ENCODE assay signal across 16 mouse cellular contexts in the genomic region with DNA sequence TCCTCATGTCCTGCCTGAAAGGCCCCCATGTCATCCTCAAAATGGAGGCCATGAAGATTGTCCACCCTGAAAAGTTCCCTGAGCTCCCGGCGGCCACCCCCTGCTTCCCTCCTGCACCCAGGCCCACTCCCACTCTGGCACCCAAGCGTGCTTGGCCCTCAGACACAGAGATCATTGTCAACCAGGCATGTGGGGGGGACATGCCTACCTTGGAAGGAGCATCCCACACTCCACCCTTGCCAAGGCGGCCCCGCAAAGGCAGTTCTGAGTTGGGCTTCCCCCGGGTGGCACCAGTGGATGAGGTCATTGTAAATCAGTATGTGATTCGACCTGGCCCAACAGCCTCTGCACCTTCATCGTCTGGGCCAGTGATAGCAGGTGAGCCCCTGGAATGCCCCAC. TPM values are rescaled to one million over a fixed set of nuclear protein-coding genes. Genes with fewer than 3 reads are reported as not detected.
DNase-seq lines count a peak whose midpoint lies in the region; ATAC-seq and TF ChIP-seq lines count a peak whose summit lies in the region.
"Had no signal": no experiment of that assay in that cellular context is flagged by ENCODE, and none has a peak within 500 bp of the region (broad histone marks: within the 10 kb centered on the region; RNA-seq: fewer than 3 reads in every experiment).

No protein-coding gene starts in this region.

- H3K9me3 ChIP-seq in embryonic facial prominence, embryonic 14.5 days (ENCODE audit: control insufficient read depth, low read length) = no peaks in the 10 kb centered on the region
- no peaks in the 10 kb centered on the region for H3K9me3 ChIP-seq in hindbrain, embryonic 13.5 days
- no peaks in the 10 kb centered on the region for H3K9me3 ChIP-seq in midbrain, embryonic 15.5 days
- H3K9me3 ChIP-seq: liver, embryonic 13.5 days had no signal

- no peak for ATAC-seq in embryonic facial prominence, embryonic 14.5 days (ENCODE audit: low read depth)
- ATAC-seq in hindbrain, embryonic 13.5 days (ENCODE audit: low FRiP score) = no peak
- ATAC-seq in midbrain, embryonic 15.5 days (replicated peaks) = no peak
- ATAC-seq: activated CD4-positive, CD25-positive, alpha-beta regulatory T cell, adult 4 months had no signal

- H3K4me3 ChIP-seq in cerebellum, adult 2 months (replicated peaks; ENCODE audit: insufficient read depth, low read depth, low read length) = peak overlapping the region; percentile 77
- no peak overlapping the region for H3K4me3 ChIP-seq in embryonic facial prominence, embryonic 14.5 days (ENCODE audit: low read depth, low read length)
- H3K4me3 ChIP-seq in hindbrain, embryonic 13.5 days = peak overlapping the region; percentile 70
- peak overlapping the region; percentile 56 for H3K4me3 ChIP-seq in midbrain, embryonic 15.5 days

- H3K27me3 ChIP-seq in cerebellum, adult 2 months (ENCODE audit: control insufficient read depth, insufficient read depth, low read length) = no peaks in the 10 kb centered on the region
- H3K27me3 ChIP-seq in embryonic facial prominence, embryonic 14.5 days (replicated peaks; ENCODE audit: control insufficient read depth, insufficient read depth, low read length) = peaks cover 13% of the 10 kb centered on the region
- H3K27me3 ChIP-seq in hindbrain, embryonic 13.5 days = peaks cover 10% of the 10 kb centered on the region; the same call in 1 of the 2 replicates
- H3K27me3 ChIP-seq in midbrain, embryonic 15.5 days (replicated peaks) = no peaks in the 10 kb centered on the region

- intact Hi-C loops in left cerebral cortex, postnatal 4 days (cut with DNase I) = no loop called here

- H3K9ac ChIP-seq in embryonic facial prominence, embryonic 14.5 days (ENCODE audit: low read depth, low read length) = no peak overlapping the region
- H3K9ac ChIP-seq in hindbrain, embryonic 13.5 days = peak overlapping the region; percentile 90
- peak overlapping the region; percentile 65; the same call in 1 of the 2 replicates for H3K9ac ChIP-seq in midbrain, embryonic 15.5 days
- H3K9ac ChIP-seq: liver, embryonic 13.5 days had no signal

- no peak for TF ChIP-seq POLR2A in cerebellum, adult 2 months (IDR thresholded peaks at IDR 0.05; ENCODE audit: borderline replicate concordance, insufficient read depth, low read length)

- no peak for TF ChIP-seq CTCF in cerebellum, adult 2 months (IDR thresholded peaks at IDR 0.05; ENCODE audit: borderline replicate concordance, insufficient read depth, low read depth, low read length)

- H3K4me1 ChIP-seq in cerebellum, adult 2 months (ENCODE audit: control insufficient read depth, insufficient read depth, low read length) = peaks cover 49% of the 10 kb centered on the region
- peaks cover 15% of the 10 kb centered on the region for H3K4me1 ChIP-seq in embryonic facial prominence, embryonic 14.5 days (ENCODE audit: control insufficient read depth, insufficient read depth, low read length)
- H3K4me1 ChIP-seq in hindbrain, embryonic 13.5 days (replicated peaks) = peaks cover 42% of the 10 kb centered on the region
- peaks cover 31% of the 10 kb centered on the region for H3K4me1 ChIP-seq in midbrain, embryonic 15.5 days

- WGBS in cerebellum, adult 2 months = 47% methylated on average over 8 of the region's 8 CpGs
- WGBS in embryonic facial prominence, embryonic 14.5 days = 73% methylated on average over 7 of the region's 8 CpGs
- WGBS in hindbrain, embryonic 13.5 days = 81% methylated on average over 8 of the region's 8 CpGs
- WGBS in midbrain, embryonic 15.5 days = 81% methylated on average over 8 of the region's 8 CpGs

- DNase-seq in cerebellum, adult 2 months = no peak
- no peak for DNase-seq in cerebellum, adult 11 months
- no peak for DNase-seq in embryonic facial prominence, embryonic 14.5 days (ENCODE audit: low spot score)
- no peak for DNase-seq in gastrocnemius, postnatal 10 days
- no peak for DNase-seq in left cerebral cortex, postnatal 4 days
- no peak for DNase-seq in heart, adult 8-10 months (ENCODE audit: low spot score)
- DNase-seq: kidney, adult 2 months; liver, embryonic 13.5 days had no signal

- peaks cover 14% of the 10 kb centered on the region; the same call in 1 of the 2 replicates for H3K36me3 ChIP-seq in embryonic facial prominence, embryonic 14.5 days (ENCODE audit: control insufficient read depth, insufficient read depth, low read length)
- peaks cover 38% of the 10 kb centered on the region for H3K36me3 ChIP-seq in hindbrain, embryonic 13.5 days
- no peaks in the 10 kb centered on the region for H3K36me3 ChIP-seq in midbrain, embryonic 15.5 days (replicated peaks)

- H3K27ac ChIP-seq in cerebellum, adult 2 months (ENCODE audit: insufficient read depth, low read length) = peak overlapping the region; percentile 24
- H3K27ac ChIP-seq in embryonic facial prominence, embryonic 14.5 days (replicated peaks; ENCODE audit: low read depth, low read length) = no peak overlapping the region
- H3K27ac ChIP-seq in hindbrain, embryonic 13.5 days = no peak overlapping the region
- no peak overlapping the region for H3K27ac ChIP-seq in midbrain, embryonic 15.5 days
- H3K27ac ChIP-seq: liver, embryonic 13.5 days; macrophage had no signal

- H3K4me2 ChIP-seq in embryonic facial prominence, embryonic 14.5 days (ENCODE audit: low read depth, low read length) = peak overlapping the region; percentile 96; the same call in 1 of the 2 replicates
- peak overlapping the region; percentile 89 for H3K4me2 ChIP-seq in hindbrain, embryonic 13.5 days
- peak overlapping the region; percentile 90 for H3K4me2 ChIP-seq in midbrain, embryonic 15.5 days

RNA-seq across cellular contexts. Expression of gene Cysrt1, which starts 1.1 kb away (rescaled TPM):
- 0.76 and 0.80 TPM in 2 replicates for polyA plus RNA-seq in cerebellum, adult 2 months (2012; rRNA removed)
- 3.2 and 10.2 TPM in 2 replicates for polyA plus RNA-seq in embryonic facial prominence, embryonic 14.5 days (2014; fragmentation: Nextera tagmentation; extraction: Ambion mirVana)
- 0.26 TPM in 1 of 2 replicates, not detected in the other for polyA plus RNA-seq in hindbrain, embryonic 13.5 days (2015; fragmentation: Nextera tagmentation; extraction: Ambion mirVana)
- 0.26 and 0.46 TPM in 2 replicates for polyA plus RNA-seq in midbrain, embryonic 15.5 days (2015; fragmentation: Nextera tagmentation; extraction: Ambion mirVana)
- total RNA-seq in gastrocnemius, postnatal 10 days (2021) = not detected
- not detected for total RNA-seq in left cerebral cortex, postnatal 4 days (2021)
- total RNA-seq in heart, adult 8-10 months (2022) = not detected
- total RNA-seq: layer of hippocampus, postnatal 14 days had no signal
- polyA plus RNA-seq: activated CD4-positive, CD25-positive, alpha-beta regulatory T cell, adult 4 months; heart, postnatal 0 days; liver, embryonic 13.5 days; macrophage had no signal

RNA-seq across cellular contexts. Expression of gene Rnf208, which starts 1.3 kb away (rescaled TPM):
- polyA plus RNA-seq in cerebellum, adult 2 months (2012; rRNA removed) = 423 and 427 TPM in 2 replicates
- 11.8 and 16.3 TPM in 2 replicates for polyA plus RNA-seq in embryonic facial prominence, embryonic 14.5 days (2014; fragmentation: Nextera tagmentation; extraction: Ambion mirVana)
- polyA plus RNA-seq in hindbrain, embryonic 13.5 days (2015; fragmentation: Nextera tagmentation; extraction: Ambion mirVana) = 90.3 and 92.4 TPM in 2 replicates
- 148 and 150 TPM in 2 replicates for polyA plus RNA-seq in midbrain, embryonic 15.5 days (2015; fragmentation: Nextera tagmentation; extraction: Ambion mirVana)
- 1 to 10 TPM; 1.9 to 2.2 TPM for total RNA-seq in gastrocnemius, postnatal 10 days (2021)
- total RNA-seq in left cerebral cortex, postnatal 4 days (2021) = 100 to 1,000 TPM; 169 to 189 TPM
- 1 to 10 TPM in 2 of 4 experiments, under 1 TPM in 2; 0.53 to 1.7 (median 1.2) TPM for total RNA-seq in heart, adult 8-10 months (2022)
- polyA plus RNA-seq: macrophage had no signal

RNA-seq across cellular contexts. Expression of gene AL732309.1, which starts 3.3 kb away (rescaled TPM):
- 12.5 and 14.1 TPM in 2 replicates for polyA plus RNA-seq in cerebellum, adult 2 months (2012; rRNA removed)
- polyA plus RNA-seq in embryonic facial prominence, embryonic 14.5 days (2014; fragmentation: Nextera tagmentation; extraction: Ambion mirVana) = 4.5 and 6.1 TPM in 2 replicates
- 5.1 and 6.2 TPM in 2 replicates for polyA plus RNA-seq in hindbrain, embryonic 13.5 days (2015; fragmentation: Nextera tagmentation; extraction: Ambion mirVana)
- 6.2 and 8.4 TPM in 2 replicates for polyA plus RNA-seq in midbrain, embryonic 15.5 days (2015; fragmentation: Nextera tagmentation; extraction: Ambion mirVana)
- 1 to 10 TPM; 1.3 to 1.4 TPM for total RNA-seq in gastrocnemius, postnatal 10 days (2021)
- 1 to 10 TPM; 2.4 to 7.7 TPM for total RNA-seq in left cerebral cortex, postnatal 4 days (2021)
- 1 to 10 TPM; 1.8 to 2.4 (median 2.1) TPM for total RNA-seq in heart, adult 8-10 months (2022)

RNA-seq across cellular contexts. Expression of gene Rnf224, which starts 6.8 kb away (rescaled TPM):
- not detected in 2 replicates for polyA plus RNA-seq in cerebellum, adult 2 months (2012; rRNA removed)
- polyA plus RNA-seq in embryonic facial prominence, embryonic 14.5 days (2014; fragmentation: Nextera tagmentation; extraction: Ambion mirVana) = not detected in 2 replicates
- not detected in 2 replicates for polyA plus RNA-seq in hindbrain, embryonic 13.5 days (2015; fragmentation: Nextera tagmentation; extraction: Ambion mirVana)
- polyA plus RNA-seq in midbrain, embryonic 15.5 days (2015; fragmentation: Nextera tagmentation; extraction: Ambion mirVana) = not detected in 2 replicates
- total RNA-seq in gastrocnemius, postnatal 10 days (2021) = not detected
- total RNA-seq in left cerebral cortex, postnatal 4 days (2021) = not detected
- total RNA-seq in heart, adult 8-10 months (2022) = not detected
- total RNA-seq: layer of hippocampus, postnatal 14 days; MEL had no signal
- polyA plus RNA-seq: activated CD4-positive, CD25-positive, alpha-beta regulatory T cell, adult 4 months; brain, embryonic 14.5 days; heart, postnatal 0 days; liver, embryonic 13.5 days; macrophage had no signal

RNA-seq across cellular contexts. Expression of gene Slc34a3, which starts 9.2 kb away (rescaled TPM):
- polyA plus RNA-seq in cerebellum, adult 2 months (2012; rRNA removed) = 0.73 and 0.92 TPM in 2 replicates
- polyA plus RNA-seq in embryonic facial prominence, embryonic 14.5 days (2014; fragmentation: Nextera tagmentation; extraction: Ambion mirVana) = not detected in 2 replicates
- polyA plus RNA-seq in hindbrain, embryonic 13.5 days (2015; fragmentation: Nextera tagmentation; extraction: Ambion mirVana) = not detected in 2 replicates
- polyA plus RNA-seq in midbrain, embryonic 15.5 days (2015; fragmentation: Nextera tagmentation; extraction: Ambion mirVana) = not detected in 2 replicates
- total RNA-seq in gastrocnemius, postnatal 10 days (2021) = not detected
- not detected for total RNA-seq in left cerebral cortex, postnatal 4 days (2021)
- total RNA-seq in heart, adult 8-10 months (2022) = not detected
- total RNA-seq: layer of hippocampus, postnatal 14 days had no signal
- polyA plus RNA-seq: activated CD4-positive, CD25-positive, alpha-beta regulatory T cell, adult 4 months; brain, embryonic 14.5 days; heart, postnatal 0 days; liver, embryonic 13.5 days; macrophage had no signal
